Mouse (Mus musculus): Measurements from ENCODE around the gene Tubd1. TPM values are rescaled to one million over a fixed set of nuclear protein-coding genes. Genes with fewer than 3 reads are reported as not detected.
A peak's percentile ranks its signal among the peaks of the same experiment; 100 is the strongest.
"Not testable (repeated sequence)": the region's sequence is repeated elsewhere in the genome, so short reads cannot be mapped to it uniquely, and the experiment has no call there.

The Tubd1 gene
- polyA plus RNA-seq, 1 experiment from 2014 or later, result 4.7 TPM

GRCm38 (mm10) chr11:86507991-86508390 lies 36.8 kb upstream of the Tubd1 start:
- H3K4me1 ChIP-seq (replicated peaks; ENCODE audit: control insufficient read depth, insufficient read depth, low read length), result no peaks in the 10 kb centered on the region
- 87% methylated on average over 2 of the region's 2 CpGs for WGBS
- no peak for ATAC-seq
- H3K36me3 ChIP-seq (ENCODE audit: control insufficient read depth, insufficient read depth), result peaks cover 66% of the 10 kb centered on the region
- H3K27ac ChIP-seq (ENCODE audit: low read depth, low read length), result no peak overlapping the region
- no peaks in the 10 kb centered on the region for H3K27me3 ChIP-seq (replicated peaks; ENCODE audit: control insufficient read depth, insufficient read depth, low read length)
- H3K9ac ChIP-seq (ENCODE audit: low read depth, low read length), result no peak overlapping the region
- no peak overlapping the region for H3K4me2 ChIP-seq (replicated peaks; ENCODE audit: low read depth)
- no peak for TF ChIP-seq CTCF (IDR thresholded peaks at IDR 0.05; ENCODE audit: low read depth)
- no peaks in the 10 kb centered on the region for H3K9me3 ChIP-seq (ENCODE audit: control insufficient read depth)
- no peak overlapping the region for H3K4me3 ChIP-seq (ENCODE audit: low read depth, low read length)

DNA sequence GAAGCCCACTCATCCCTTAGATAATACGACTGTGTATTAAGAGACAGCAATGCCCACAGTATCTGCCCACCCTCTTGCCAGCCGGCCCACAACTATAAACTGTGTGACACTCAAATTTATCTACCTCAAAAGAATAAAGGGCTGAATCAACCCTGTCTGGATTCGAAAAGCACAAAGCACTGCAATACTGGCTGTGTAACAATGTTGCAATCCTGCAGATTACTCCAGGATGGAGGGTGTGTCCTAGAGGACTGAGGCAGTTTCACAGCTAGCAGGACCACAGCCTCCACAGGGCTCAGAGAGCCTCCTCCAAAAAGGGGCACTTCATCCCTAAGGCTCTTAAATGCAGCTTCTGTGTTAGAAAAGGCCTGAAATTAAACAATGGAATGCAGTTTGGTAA lies 28.2 kb upstream of the Tubd1 start:
- no peak for TF ChIP-seq CTCF (IDR thresholded peaks at IDR 0.05; ENCODE audit: low read depth)
- 78% methylated on average over 3 of the region's 3 CpGs for WGBS
- H3K4me1 ChIP-seq (replicated peaks; ENCODE audit: control insufficient read depth, insufficient read depth, low read length), result no peaks in the 10 kb centered on the region

GRCm38 (mm10) chr11:86517229-86517628 lies 27.6 kb upstream of the Tubd1 start:
- no peaks in the 10 kb centered on the region for H3K27me3 ChIP-seq (replicated peaks; ENCODE audit: control insufficient read depth, insufficient read depth, low read length)
- no peak for ATAC-seq
- H3K36me3 ChIP-seq (ENCODE audit: control insufficient read depth, insufficient read depth), result peaks cover 61% of the 10 kb centered on the region
- no peak for TF ChIP-seq CTCF (IDR thresholded peaks at IDR 0.05; ENCODE audit: low read depth)
- no peaks in the 10 kb centered on the region for H3K4me1 ChIP-seq (replicated peaks; ENCODE audit: control insufficient read depth, insufficient read depth, low read length)
- no peak overlapping the region for H3K9ac ChIP-seq (ENCODE audit: low read depth, low read length)
- 95% methylated on average over 3 of the region's 3 CpGs for WGBS
- H3K9me3 ChIP-seq (ENCODE audit: control insufficient read depth), result no peaks in the 10 kb centered on the region
- H3K27ac ChIP-seq (ENCODE audit: low read depth, low read length), result no peak overlapping the region
- no peak overlapping the region for H3K4me2 ChIP-seq (replicated peaks; ENCODE audit: low read depth)
- H3K4me3 ChIP-seq (ENCODE audit: low read depth, low read length), result no peak overlapping the region

More for the DNA sequence above, 28.2 kb upstream of the Tubd1 start:
- H3K9ac ChIP-seq (ENCODE audit: low read depth, low read length), result no peak overlapping the region
- no peak overlapping the region for H3K27ac ChIP-seq (ENCODE audit: low read depth, low read length)
- H3K9me3 ChIP-seq (ENCODE audit: control insufficient read depth), result no peaks in the 10 kb centered on the region
- no peak for ATAC-seq
- no peaks in the 10 kb centered on the region for H3K27me3 ChIP-seq (replicated peaks; ENCODE audit: control insufficient read depth, insufficient read depth, low read length)
- no peak overlapping the region for H3K4me2 ChIP-seq (replicated peaks; ENCODE audit: low read depth)
- H3K36me3 ChIP-seq (ENCODE audit: control insufficient read depth, insufficient read depth), result peaks cover 55% of the 10 kb centered on the region
- H3K4me3 ChIP-seq (ENCODE audit: low read depth, low read length), result no peak overlapping the region

GRCm38 (mm10) chr11:86519751-86520150 lies 25.0 kb upstream of the Tubd1 start:
- no peak overlapping the region for H3K9ac ChIP-seq (ENCODE audit: low read depth, low read length)
- ATAC-seq, result no peak
- H3K4me3 ChIP-seq (ENCODE audit: low read depth, low read length), result no peak overlapping the region
- WGBS, result 93% methylated on average over 7 of the region's 7 CpGs
- H3K9me3 ChIP-seq (ENCODE audit: control insufficient read depth), result no peaks in the 10 kb centered on the region
- H3K27me3 ChIP-seq (replicated peaks; ENCODE audit: control insufficient read depth, insufficient read depth, low read length), result no peaks in the 10 kb centered on the region
- H3K4me2 ChIP-seq (replicated peaks; ENCODE audit: low read depth), result no peak overlapping the region
- H3K4me1 ChIP-seq (replicated peaks; ENCODE audit: control insufficient read depth, insufficient read depth, low read length), result no peaks in the 10 kb centered on the region
- no peak for TF ChIP-seq CTCF (IDR thresholded peaks at IDR 0.05; ENCODE audit: low read depth)
- H3K27ac ChIP-seq (ENCODE audit: low read depth, low read length), result no peak overlapping the region
- peaks cover 77% of the 10 kb centered on the region for H3K36me3 ChIP-seq (ENCODE audit: control insufficient read depth, insufficient read depth)

DNA sequence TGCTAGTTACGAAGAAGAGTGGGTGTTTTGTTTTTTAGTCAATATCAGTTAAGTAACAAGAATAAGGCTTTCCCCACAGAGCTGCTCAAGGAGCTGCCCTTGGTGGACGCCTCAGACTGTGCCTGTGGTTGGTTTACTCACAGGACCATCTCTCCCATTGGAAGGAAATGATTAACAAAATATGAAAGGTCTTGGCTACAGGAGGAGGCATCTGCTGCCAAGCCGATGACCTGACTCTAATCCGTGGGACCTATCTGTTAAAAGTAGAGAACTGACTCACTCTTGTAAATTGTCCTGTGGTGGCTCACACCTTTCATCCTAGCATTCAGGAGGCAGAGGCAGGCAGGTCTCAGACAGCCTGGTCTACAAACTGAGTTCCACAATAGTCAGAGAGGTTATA lies 17.3 kb upstream of the Tubd1 start:
- peaks cover 63% of the 10 kb centered on the region for H3K36me3 ChIP-seq (ENCODE audit: control insufficient read depth, insufficient read depth)
- H3K4me2 ChIP-seq (replicated peaks; ENCODE audit: low read depth), result no peak overlapping the region
- no peaks in the 10 kb centered on the region for H3K9me3 ChIP-seq (ENCODE audit: control insufficient read depth)
- no peak overlapping the region for H3K9ac ChIP-seq (ENCODE audit: low read depth, low read length)
- H3K4me3 ChIP-seq (ENCODE audit: low read depth, low read length), result no peak overlapping the region
- no peaks in the 10 kb centered on the region for H3K27me3 ChIP-seq (replicated peaks; ENCODE audit: control insufficient read depth, insufficient read depth, low read length)
- 82% methylated on average over 4 of the region's 4 CpGs for WGBS
- ATAC-seq, result no peak
- no peaks in the 10 kb centered on the region for H3K4me1 ChIP-seq (replicated peaks; ENCODE audit: control insufficient read depth, insufficient read depth, low read length)
- no peak overlapping the region for H3K27ac ChIP-seq (ENCODE audit: low read depth, low read length)
- TF ChIP-seq CTCF (IDR thresholded peaks at IDR 0.05; ENCODE audit: low read depth), result no peak

- no peak for ATAC-seq
Measured at GRCm38 (mm10) chr11:86532834-86533233, 12.0 kb upstream of the Tubd1 start.

GRCm38 (mm10) chr11:86533302-86533701 lies 11.5 kb upstream of the Tubd1 start:
- H3K9ac ChIP-seq (ENCODE audit: low read depth, low read length); H3K9me3 ChIP-seq (ENCODE audit: control insufficient read depth); H3K4me3 ChIP-seq (ENCODE audit: low read depth, low read length); ATAC-seq; H3K27ac ChIP-seq (ENCODE audit: low read depth, low read length); H3K27me3 ChIP-seq (replicated peaks; ENCODE audit: control insufficient read depth, insufficient read depth, low read length); H3K4me1 ChIP-seq (replicated peaks; ENCODE audit: control insufficient read depth, insufficient read depth, low read length); H3K4me2 ChIP-seq (replicated peaks; ENCODE audit: low read depth): not testable (repeated sequence)
- H3K36me3 ChIP-seq (ENCODE audit: control insufficient read depth, insufficient read depth), result peaks cover 32% of the 10 kb centered on the region
- 91% methylated on average over 6 of the region's 6 CpGs for WGBS

More at GRCm38 (mm10) chr11:86532834-86533233, 12.0 kb upstream of the Tubd1 start:
- Histone ChIP-seq H3K4me3 (ENCODE audit: low read depth, low read length) (no peak overlapping the region), H3K27me3 (replicated peaks; ENCODE audit: control insufficient read depth, insufficient read depth, low read length) (no peaks in the 10 kb centered on the region), H3K4me2 (replicated peaks; ENCODE audit: low read depth) (no peak overlapping the region), H3K9me3 (ENCODE audit: control insufficient read depth) (no peaks in the 10 kb centered on the region), H3K9ac (ENCODE audit: low read depth, low read length) (no peak overlapping the region), H3K36me3 (ENCODE audit: control insufficient read depth, insufficient read depth) (peaks cover 32% of the 10 kb centered on the region), H3K4me1 (replicated peaks; ENCODE audit: control insufficient read depth, insufficient read depth, low read length) (no peaks in the 10 kb centered on the region), H3K27ac (ENCODE audit: low read depth, low read length) (no peak overlapping the region)
- peak; percentile 73 for TF ChIP-seq CTCF (IDR thresholded peaks at IDR 0.05; ENCODE audit: low read depth)
- WGBS, result 29% methylated on average over 1 of the region's 1 CpGs

Data from intestine, postnatal 0 days (tissue).